16 mouse cellular contexts compared by ENCODE assay signal in the genomic region with DNA sequence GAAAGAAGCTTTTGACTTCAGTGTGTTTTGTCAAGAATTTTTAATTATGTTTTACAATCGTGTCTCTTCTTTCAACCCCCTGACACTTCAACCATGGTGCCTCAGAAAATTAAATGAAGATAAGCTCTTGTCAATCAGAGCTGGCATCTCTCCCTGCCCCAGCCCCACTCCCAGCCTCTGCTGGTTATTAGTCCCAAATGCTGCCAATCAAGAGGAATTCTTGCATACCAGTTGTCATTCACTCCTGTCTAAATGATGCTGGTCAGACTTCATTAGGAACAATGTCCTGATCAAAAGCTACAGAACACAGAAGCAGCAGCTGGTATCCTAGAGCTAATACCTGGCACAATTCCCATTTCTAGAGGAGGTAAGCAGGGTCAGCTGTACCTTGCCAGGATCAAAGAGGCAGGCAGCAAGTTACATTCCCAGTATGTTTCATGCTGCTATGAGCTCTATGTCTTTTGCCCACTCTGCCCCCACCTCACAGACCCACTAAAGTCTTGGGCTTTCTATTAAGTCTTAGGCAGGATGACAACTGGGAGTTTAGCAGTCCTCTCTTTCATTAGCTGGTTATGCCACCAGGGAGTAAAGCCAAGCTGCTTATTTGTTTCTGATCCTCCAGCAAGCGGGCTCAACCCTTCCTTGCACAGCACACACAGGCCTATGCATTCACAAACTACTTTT.
DNase-seq lines count a peak whose midpoint lies in the region; ATAC-seq and TF ChIP-seq lines count a peak whose summit lies in the region.
"Had no signal": no experiment of that assay in that cellular context is flagged by ENCODE, and none has a peak within 500 bp of the region (broad histone marks: within the 10 kb centered on the region; RNA-seq: fewer than 3 reads in every experiment).

No protein-coding gene starts in this region.

- H3K36me3 ChIP-seq in neural tube, embryonic 13.5 days = no peaks in the 10 kb centered on the region
- no peaks in the 10 kb centered on the region for H3K36me3 ChIP-seq in hindbrain, embryonic 13.5 days
- no peaks in the 10 kb centered on the region for H3K36me3 ChIP-seq in midbrain, postnatal 0 days (ENCODE audit: insufficient read depth, low read length)
- H3K36me3 ChIP-seq: stomach, embryonic 15.5 days had no signal

- H3K4me1 ChIP-seq in neural tube, embryonic 13.5 days (replicated peaks) = peaks cover 55% of the 10 kb centered on the region
- H3K4me1 ChIP-seq in hindbrain, embryonic 13.5 days (replicated peaks) = peaks cover 54% of the 10 kb centered on the region
- peaks cover 12% of the 10 kb centered on the region; the same call in 1 of the 2 replicates for H3K4me1 ChIP-seq in midbrain, postnatal 0 days (ENCODE audit: insufficient read depth, low read length)
- H3K4me1 ChIP-seq: stomach, embryonic 15.5 days had no signal

- no peak overlapping the region for H3K9ac ChIP-seq in neural tube, embryonic 13.5 days
- no peak overlapping the region for H3K9ac ChIP-seq in hindbrain, embryonic 13.5 days
- no peak overlapping the region for H3K9ac ChIP-seq in midbrain, postnatal 0 days (replicated peaks; ENCODE audit: low read length, poor library complexity, severe bottlenecking)
- H3K9ac ChIP-seq: lung, embryonic 14.5 days; stomach, embryonic 15.5 days had no signal

- no peak for ATAC-seq in neural tube, embryonic 13.5 days (ENCODE audit: low read depth)
- no peak for ATAC-seq in hindbrain, embryonic 13.5 days (ENCODE audit: low FRiP score)
- ATAC-seq in midbrain, postnatal 0 days (ENCODE audit: low FRiP score) = no peak

- H3K27me3 ChIP-seq in neural tube, embryonic 13.5 days = no peaks in the 10 kb centered on the region
- no peaks in the 10 kb centered on the region for H3K27me3 ChIP-seq in hindbrain, embryonic 13.5 days
- H3K27me3 ChIP-seq in midbrain, postnatal 0 days (ENCODE audit: insufficient read depth, low read length) = no peaks in the 10 kb centered on the region
- H3K27me3 ChIP-seq: stomach, embryonic 15.5 days had no signal

- H3K27ac ChIP-seq in neural tube, embryonic 13.5 days (replicated peaks) = 0 out of 2 replicates have a peak overlapping the region, but pooled peaks have one; percentile 28
- H3K27ac ChIP-seq in hindbrain, embryonic 13.5 days = peak overlapping the region; percentile 20; the same call in 1 of the 2 replicates
- no peak overlapping the region for H3K27ac ChIP-seq in midbrain, postnatal 0 days (ENCODE audit: low read depth, low read length)
- H3K27ac ChIP-seq: left cerebral cortex, adult 2 months; stomach, embryonic 15.5 days had no signal

- no peak for DNase-seq in neural tube, embryonic 10.5 days (ENCODE audit: extremely low spot score, low spot score)
- peak; percentile 39 for DNase-seq in cerebellum, adult 9-11 months
- peak; percentile 66 for DNase-seq in midbrain, postnatal 0 days (ENCODE audit: low spot score)
- no peak for DNase-seq in adrenal gland, postnatal 10 days
- DNase-seq in urinary bladder, postnatal 10 days (ENCODE audit: low spot score) = no peak
- no peak for DNase-seq in adipocyte (ENCODE audit: low spot score)
- DNase-seq: heart, postnatal 36 days; kidney, adult 2 months; liver; lung, embryonic 14.5 days; thymus, postnatal 36 days had no signal

- TF ChIP-seq CTCF in midbrain, postnatal 0 days (IDR thresholded peaks at IDR 0.05) = no peak

- 58% methylated on average over 2 of the region's 2 CpGs for WGBS in neural tube, embryonic 13.5 days
- 31% methylated on average over 2 of the region's 2 CpGs for WGBS in hindbrain, embryonic 13.5 days
- WGBS in midbrain, postnatal 0 days = 21% methylated on average over 2 of the region's 2 CpGs

- no peaks in the 10 kb centered on the region for H3K9me3 ChIP-seq in neural tube, embryonic 13.5 days
- no peaks in the 10 kb centered on the region for H3K9me3 ChIP-seq in hindbrain, embryonic 13.5 days
- H3K9me3 ChIP-seq in midbrain, postnatal 0 days (ENCODE audit: low read length) = no peaks in the 10 kb centered on the region
- H3K9me3 ChIP-seq: stomach, embryonic 15.5 days had no signal

- H3K4me2 ChIP-seq in neural tube, embryonic 13.5 days = no peak overlapping the region
- H3K4me2 ChIP-seq in hindbrain, embryonic 13.5 days = no peak overlapping the region
- no peak overlapping the region for H3K4me2 ChIP-seq in midbrain, postnatal 0 days (ENCODE audit: low read depth, low read length, poor library complexity, severe bottlenecking)
- H3K4me2 ChIP-seq: lung, embryonic 14.5 days; stomach, embryonic 15.5 days had no signal

- no peak overlapping the region for H3K4me3 ChIP-seq in neural tube, embryonic 13.5 days
- H3K4me3 ChIP-seq in hindbrain, embryonic 13.5 days = no peak overlapping the region
- H3K4me3 ChIP-seq in midbrain, postnatal 0 days (ENCODE audit: low read depth, low read length) = no peak overlapping the region
- H3K4me3 ChIP-seq: erythroblast, embryonic 14.5 days; left cerebral cortex, adult 2 months; stomach, embryonic 15.5 days had no signal

Comparison
In these comparisons a context has a peak if more than half of its experiments do, and no peak if none do; other contexts are left out.
1. DNase-seq: peak in cerebellum, adult 9-11 months (single experiment) and midbrain, postnatal 0 days (single experiment); none in neural tube, embryonic 10.5 days (single experiment), adrenal gland, postnatal 10 days (single experiment), urinary bladder, postnatal 10 days (single experiment) and adipocyte (single experiment).